Mouse (Mus musculus): Measurements from ENCODE around the gene Bub1b.

GRCm38 (mm10) chr2:118641147-118641546, 43.1 kb downstream of the Bub1b start:
- TF ChIP-seq CTCF (conservative IDR thresholded peaks at IDR 0.05; ENCODE audit: low read length): no peak
- no peak for TF ChIP-seq POU5F1 (IDR thresholded peaks at IDR 0.05; ENCODE audit: borderline replicate concordance, low read length)
- TF ChIP-seq NANOG (IDR thresholded peaks at IDR 0.05; ENCODE audit: borderline replicate concordance, low read length): peak; percentile 73; the same call in 1 of the 2 replicates

Measured in E14TG2a.4 (cell line).